Mouse (Mus musculus) limb, embryonic 11.5 days (tissue): ENCODE measurements at regions not wholly inside any gene's neighbourhood (a gene's known extent, or its start where the extent isn't known, plus 50 kb on each side); places are given as distances from the start of the nearest gene placed in this dataset.

Experiments
- ATAC-seq: fragments of 200-750 bp; cut with Nextera tagmentation; 2 replicates; pipeline ENCODE4 v1.8.0; 2017; ENCODE audit warnings: low read depth; ENCODE audit not compliant: insufficient number of reproducible peaks, low FRiP score, low TSS enrichment
- DNase-seq: peaks from one replicate; pipeline ENCODE4 v3.0.0-alpha.2; 2015; ENCODE audit warnings: low spot score
- H3K27ac ChIP-seq: fragments of 300-500 bp; sonication (generic); replicated peaks from 2 replicates; pipeline ENCODE4 v1.5.1; 2014; ENCODE audit warnings: low read depth, mild to moderate bottlenecking, low read length
- H3K27me3 ChIP-seq: fragments of 300-500 bp; sonication (generic); 2 replicates; pipeline ENCODE4 v1.6.1; 2014; ENCODE audit warnings: mild to moderate bottlenecking, low read length, mixed read lengths; ENCODE audit not compliant: control insufficient read depth, insufficient read depth
- H3K36me3 ChIP-seq: fragments of 300-500 bp; sonication (generic); 2 replicates; pipeline ENCODE4 v1.6.1; 2014; ENCODE audit warnings: mild to moderate bottlenecking, low read length, moderate library complexity, mixed read lengths; ENCODE audit not compliant: control insufficient read depth, insufficient read depth
- H3K4me1 ChIP-seq: fragments of 300-500 bp; sonication (generic); 2 replicates; pipeline ENCODE4 v1.6.1; 2014; ENCODE audit warnings: low read length, mixed read lengths; ENCODE audit not compliant: control insufficient read depth, insufficient read depth
- H3K4me2 ChIP-seq: fragments of 300-500 bp; sonication (generic); 2 replicates; pipeline ENCODE4 v1.6.1; 2014; ENCODE audit warnings: low read depth, mild to moderate bottlenecking, moderate library complexity; ENCODE audit not compliant: severe bottlenecking
- H3K4me3 ChIP-seq: fragments of 300-500 bp; sonication (generic); 2 replicates; pipeline ENCODE4 v1.5.1; 2014; ENCODE audit warnings: low read depth, low read length
- H3K9ac ChIP-seq: fragments of 300-500 bp; sonication (generic); 2 replicates; pipeline ENCODE4 v1.6.1; 2014; ENCODE audit warnings: mild to moderate bottlenecking, low read length
- H3K9me3 ChIP-seq: fragments of 300-500 bp; sonication (generic); 2 replicates; pipeline ENCODE4 v1.6.1; 2016; ENCODE audit warnings: low read length; ENCODE audit not compliant: control insufficient read depth
- WGBS: fragments of 180-500 bp; shearing (Covaris S2); extraction: QIAGEN DNeasy Blood & Tissue Kit; methylation state at CpG from one replicate; pipeline ENCODE4 v1.1.7; 2014; 5-methylcytosine and 5-hydroxymethylcytosine counted together

- DNase-seq = no peak
- Histone ChIP-seq H3K27me3 (no peaks in the 10 kb centered on the region), H3K27ac (no peak overlapping the region), H3K9ac (no peak overlapping the region), H3K36me3 (no peaks in the 10 kb centered on the region), H3K9me3 (no peaks in the 10 kb centered on the region), H3K4me3 (no peak overlapping the region), H3K4me1 (no peaks in the 10 kb centered on the region), H3K4me2 (no peak overlapping the region)
- 90% methylated on average over 4 of the region's 4 CpGs for WGBS
- no peak for ATAC-seq
Observed at GRCm38 (mm10) chr15:7497852-7498251, 99.7 kb upstream of the Egflam start.

- Histone ChIP-seq H3K4me1 (no peaks in the 10 kb centered on the region), H3K4me2 (no peak overlapping the region), H3K9me3 (no peaks in the 10 kb centered on the region), H3K27ac (no peak overlapping the region), H3K4me3 (no peak overlapping the region), H3K27me3 (no peaks in the 10 kb centered on the region), H3K36me3 (no peaks in the 10 kb centered on the region), H3K9ac (no peak overlapping the region)
- ATAC-seq (no peak), DNase-seq (no peak)
- WGBS = 78% methylated on average over 8 of the region's 8 CpGs
Observed at GRCm38 (mm10) chr15:7508535-7508934, 110.3 kb upstream of the Egflam start.

- Histone ChIP-seq H3K36me3 (no peaks in the 10 kb centered on the region), H3K9ac (no peak overlapping the region), H3K4me2 (no peak overlapping the region), H3K9me3 (no peaks in the 10 kb centered on the region), H3K4me3 (no peak overlapping the region), H3K27me3 (no peaks in the 10 kb centered on the region), H3K4me1 (no peaks in the 10 kb centered on the region), H3K27ac (no peak overlapping the region)
- WGBS = 75% methylated on average over 13 of the region's 13 CpGs
- ATAC-seq = no peak
- no peak for DNase-seq
Observed at GRCm38 (mm10) chr15:7514743-7515273, 116.6 kb upstream of the Egflam start.

- ATAC-seq (no peak), DNase-seq (no peak)
- H3K4me2 ChIP-seq = no peak overlapping the region
- no peaks in the 10 kb centered on the region for H3K36me3 ChIP-seq
- H3K4me3 ChIP-seq = no peak overlapping the region
- no peaks in the 10 kb centered on the region for H3K4me1 ChIP-seq
- WGBS = 74% methylated on average over 9 of the region's 9 CpGs
- H3K9ac ChIP-seq = no peak overlapping the region
- H3K27ac ChIP-seq = no peak overlapping the region
- H3K27me3 ChIP-seq = no peaks in the 10 kb centered on the region
- no peaks in the 10 kb centered on the region for H3K9me3 ChIP-seq
Observed at GRCm38 (mm10) chr15:7521611-7522010, 123.4 kb upstream of the Egflam start.

- WGBS = 58% methylated on average over 14 of the region's 14 CpGs
- Histone ChIP-seq H3K27me3 (no peaks in the 10 kb centered on the region), H3K9me3 (no peaks in the 10 kb centered on the region)
Observed at GRCm38 (mm10) chr15:7522902-7523786, 124.9 kb upstream of the Egflam start.

GRCm38 (mm10) chr15:7530959-7531588, 132.9 kb upstream of the Egflam start:
- no peak overlapping the region for H3K27ac ChIP-seq
- no peak overlapping the region for H3K4me2 ChIP-seq
- H3K9me3 ChIP-seq = no peaks in the 10 kb centered on the region
- H3K4me3 ChIP-seq = no peak overlapping the region
- 27% methylated on average over 5 of the region's 5 CpGs for WGBS
- H3K27me3 ChIP-seq = no peaks in the 10 kb centered on the region
- H3K4me1 ChIP-seq = peaks cover 4% of the 10 kb centered on the region; the same call in 1 of the 2 replicates
- no peak for ATAC-seq
- no peaks in the 10 kb centered on the region for H3K36me3 ChIP-seq
- DNase-seq = no peak
- H3K9ac ChIP-seq = no peak overlapping the region

More at GRCm38 (mm10) chr15:7522902-7523786, 124.9 kb upstream of the Egflam start:
- H3K9ac ChIP-seq = no peak overlapping the region
- ATAC-seq = no peak
- no peak for DNase-seq
- no peaks in the 10 kb centered on the region for H3K36me3 ChIP-seq
- no peaks in the 10 kb centered on the region for H3K4me1 ChIP-seq
- H3K4me2 ChIP-seq = no peak overlapping the region
- H3K4me3 ChIP-seq = no peak overlapping the region
- no peak overlapping the region for H3K27ac ChIP-seq

- no peak overlapping the region for H3K9ac ChIP-seq
- H3K9me3 ChIP-seq = no peaks in the 10 kb centered on the region
- no peak for DNase-seq
- H3K4me1 ChIP-seq = no peaks in the 10 kb centered on the region
- ATAC-seq = no peak
- no peak overlapping the region for H3K4me3 ChIP-seq
- H3K4me2 ChIP-seq = no peak overlapping the region
- H3K36me3 ChIP-seq = no peaks in the 10 kb centered on the region
- no peaks in the 10 kb centered on the region for H3K27me3 ChIP-seq
- no peak overlapping the region for H3K27ac ChIP-seq
- WGBS = 51% methylated on average over 4 of the region's 4 CpGs
Observed at GRCm38 (mm10) chr15:7537858-7538257, 139.7 kb upstream of the Egflam start.

GRCm38 (mm10) chr15:7553190-7553895, 155.1 kb upstream of the Egflam start:
- H3K36me3 ChIP-seq = no peaks in the 10 kb centered on the region
- H3K4me2 ChIP-seq = no peak overlapping the region
- WGBS = 84% methylated on average over 2 of the region's 2 CpGs
- H3K27me3 ChIP-seq = no peaks in the 10 kb centered on the region
- ATAC-seq (no peak), DNase-seq (no peak)
- no peaks in the 10 kb centered on the region for H3K9me3 ChIP-seq
- H3K4me3 ChIP-seq = no peak overlapping the region
- no peak overlapping the region for H3K9ac ChIP-seq
- no peak overlapping the region for H3K27ac ChIP-seq
- H3K4me1 ChIP-seq = no peaks in the 10 kb centered on the region
